Mouse (Mus musculus) G1E (cell line): ENCODE data around the gene Ubn2.

Source experiments
- CTCF ChIP-seq: IDR thresholded peaks from 2 replicates; pipeline ENCODE4 v1.5.1; 2012; ENCODE audit warnings: low read depth, low read length, inconsistent platforms, mixed read lengths
- GATA1 ChIP-seq: IDR thresholded peaks from 2 replicates; pipeline ENCODE4 v1.6.1; 2012; ENCODE audit warnings: borderline replicate concordance, low read length, inconsistent platforms, mixed read lengths

DNA sequence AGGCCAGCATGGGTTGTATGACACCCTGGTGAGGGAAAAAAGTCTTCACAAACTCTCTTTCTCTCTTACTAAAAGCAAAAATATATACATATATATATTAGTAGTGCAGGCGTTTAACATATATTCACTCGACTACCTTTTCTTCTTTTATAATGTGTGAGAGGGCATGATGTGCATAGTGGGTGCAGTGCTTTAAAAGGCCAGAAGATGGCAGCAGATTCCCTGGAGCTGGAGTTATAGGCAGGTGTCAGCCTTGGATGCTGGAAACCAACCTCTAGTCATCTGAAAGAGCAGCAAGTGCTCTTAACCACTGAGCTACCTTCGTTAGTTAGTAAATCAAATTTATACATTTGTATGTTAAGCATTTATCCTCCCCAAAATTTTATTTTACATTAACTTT lies 58.8 kb downstream of the Ubn2 start:
- no peak for TF ChIP-seq GATA1
- TF ChIP-seq CTCF: peak; percentile 76
